Mouse (Mus musculus) layer of hippocampus, postnatal 10 days (tissue): ENCODE data around the gene Cul7. TPM values are rescaled to one million over a fixed set of nuclear protein-coding genes. Genes with fewer than 3 reads are reported as not detected.

ENCODE experiments used
- DNase-seq, 2 experiments: peaks; one replicate each; pipeline ENCODE4 v3.0.0; 2021; ENCODE audit warnings: low spot score in 2 of 2
- long read RNA-seq: library from polyadenylated mRNA; stranded (forward); transcript quantifications from one replicate; pipeline ENCODE4 v2.0.0, GENCODE M21; 2023
- total RNA-seq, 2 experiments: library from RNA; stranded (reverse); gene quantifications; 2 replicates each; pipeline ENCODE4 v1.2.3; 2021

The Cul7 gene
- 10 to 100 TPM; 33.6 to 35.0 TPM for total RNA-seq
- long read RNA-seq, partial matches to known transcripts: 3 of 7 reads
- long read RNA-seq, other reads (novel, unspliced or antisense): 2 of 7 reads

DNA sequence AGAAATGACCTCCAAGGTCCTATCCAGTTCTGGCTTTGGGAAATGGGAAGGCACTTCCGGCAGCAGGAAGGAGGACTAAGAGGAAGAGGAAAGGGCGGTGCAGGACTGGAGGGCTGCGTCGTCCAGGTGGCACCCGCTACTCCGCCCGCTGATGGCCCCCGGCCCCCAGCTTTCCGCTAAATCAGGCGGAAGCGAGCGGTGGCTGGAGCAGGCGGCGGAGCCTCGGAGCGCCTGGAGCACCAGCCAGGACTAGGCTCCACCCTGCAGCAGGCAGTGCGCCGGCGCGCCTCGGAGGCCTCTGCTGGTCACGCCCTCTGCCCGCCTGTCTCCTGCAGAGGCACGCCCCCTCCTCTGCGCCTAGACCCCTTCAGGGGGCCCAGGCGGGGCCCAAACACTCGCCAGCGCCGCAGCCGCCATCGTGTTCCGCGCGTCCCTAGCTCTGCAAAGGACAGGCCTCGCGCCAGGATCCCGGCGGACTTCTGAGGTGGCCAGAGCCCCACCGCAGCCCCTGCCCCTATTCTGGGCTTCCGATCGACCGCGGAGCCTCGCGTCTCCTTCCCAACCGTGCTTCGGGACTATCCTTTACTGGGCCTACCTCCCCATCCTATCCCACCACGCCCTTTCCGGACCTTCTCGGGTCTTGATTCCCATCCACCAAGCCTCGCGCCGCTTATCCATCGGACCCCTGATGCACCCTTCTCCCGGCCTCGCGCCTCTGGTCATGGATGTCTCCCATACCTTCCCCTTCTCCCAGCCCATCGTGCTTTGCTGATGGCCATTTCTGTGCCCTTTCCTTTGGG lies at the start of gene Cul7:
Gene Cul7 (plus strand): TSS at position 106 of the 800 bp plus-strand sequence.
- peak; percentile 88 to 94 for DNase-seq

DNA sequence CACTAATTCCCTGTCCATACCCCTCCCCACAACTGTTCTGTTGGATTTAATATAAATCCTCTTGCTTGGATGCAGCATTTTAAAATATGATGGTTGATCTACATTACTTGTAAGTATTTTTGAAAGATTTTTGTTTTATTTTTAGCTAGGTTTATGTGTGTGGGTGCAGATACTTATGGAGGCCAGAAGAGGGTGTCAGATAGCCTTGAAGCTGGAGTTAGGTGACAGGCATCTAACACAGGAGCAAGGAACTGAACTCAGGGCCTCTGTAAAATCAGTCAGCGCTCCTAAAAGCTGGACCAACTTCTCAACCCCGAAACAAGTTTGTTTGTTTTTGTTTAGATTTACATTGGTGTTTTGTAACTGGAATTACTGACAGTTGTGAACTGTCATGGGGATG lies 49.6 kb upstream of the Cul7 start:
- DNase-seq: no peak

DNA sequence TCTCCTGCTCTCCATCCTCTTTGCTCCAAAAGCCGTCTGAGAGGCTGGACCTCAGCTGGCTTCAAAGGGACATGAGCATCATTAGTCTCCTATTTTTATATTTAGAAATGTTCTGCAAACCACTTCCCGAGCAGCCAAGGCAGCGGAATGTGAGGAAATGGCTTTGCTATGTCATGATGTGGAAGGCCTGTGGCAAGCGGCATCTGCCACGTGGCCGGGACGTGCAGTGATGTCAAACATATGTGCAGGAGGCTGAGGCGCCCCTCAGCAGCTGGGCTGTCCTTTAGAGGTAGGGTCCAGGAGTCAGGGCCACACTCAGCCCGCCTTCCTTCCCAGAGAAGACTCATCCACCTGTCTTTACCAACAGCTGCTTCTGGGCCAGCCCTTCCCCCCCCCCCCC lies 47.9 kb upstream of the Cul7 start:
- no peak for DNase-seq

DNA sequence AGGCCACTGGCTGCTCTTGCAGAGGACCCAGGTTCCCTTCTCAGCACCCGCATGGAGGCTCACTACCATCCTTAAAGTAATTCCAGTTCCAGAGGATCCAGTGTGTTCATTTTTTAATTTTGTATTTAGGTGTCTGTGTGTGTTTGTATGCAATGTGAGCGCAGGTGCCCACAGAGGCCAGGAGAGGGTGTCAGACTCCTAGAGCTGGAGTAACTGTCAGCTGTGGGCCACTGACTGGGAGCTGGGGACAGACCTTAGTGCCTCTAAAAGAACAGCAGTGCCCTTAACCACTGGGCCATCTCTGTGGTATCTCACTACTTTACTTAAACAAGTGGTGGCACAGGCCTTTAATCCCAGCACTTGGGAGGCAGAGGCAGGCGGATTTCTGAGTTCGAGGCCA lies 46.9 kb upstream of the Cul7 start:
- no peak for DNase-seq

DNA sequence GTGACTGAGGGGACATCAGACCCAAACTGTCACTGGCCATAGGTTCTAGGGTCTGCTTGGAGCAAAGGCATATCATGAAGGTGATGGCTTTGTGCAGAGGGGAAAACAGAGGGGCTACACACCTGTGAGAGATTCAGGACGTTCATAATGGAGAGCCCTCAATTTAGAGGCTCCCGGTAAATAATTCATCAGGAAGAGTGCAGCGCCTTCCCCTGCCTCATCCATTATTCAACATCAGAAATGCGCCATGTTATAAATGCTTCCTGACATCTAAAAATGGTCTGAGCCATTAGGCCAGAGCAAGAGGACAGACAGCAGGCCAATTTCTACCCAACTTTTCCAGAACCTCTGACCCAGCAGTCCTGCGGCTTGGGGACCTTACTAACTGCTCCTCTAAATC lies 45.0 kb upstream of the Cul7 start:
- no peak for DNase-seq

DNA sequence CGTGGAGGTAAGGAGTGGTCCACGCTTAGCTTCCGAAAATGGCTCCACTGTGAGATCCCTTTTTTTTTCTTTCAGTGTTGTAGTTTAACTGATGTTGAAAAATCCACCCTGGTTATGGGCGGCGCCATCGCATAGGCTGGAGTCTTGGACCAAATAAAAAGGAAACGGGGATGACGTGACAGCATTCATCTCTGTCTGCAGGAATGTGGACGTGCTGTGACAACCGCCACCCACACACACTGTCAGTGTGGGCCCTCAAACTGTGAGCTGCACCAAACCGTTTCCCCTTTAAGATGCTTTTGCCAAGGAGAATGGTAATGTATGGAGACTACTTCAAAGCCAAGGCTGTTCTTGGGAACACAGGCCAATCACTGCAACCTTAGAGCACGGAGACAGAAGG lies 44.1 kb upstream of the Cul7 start:
- no peak for DNase-seq

DNA sequence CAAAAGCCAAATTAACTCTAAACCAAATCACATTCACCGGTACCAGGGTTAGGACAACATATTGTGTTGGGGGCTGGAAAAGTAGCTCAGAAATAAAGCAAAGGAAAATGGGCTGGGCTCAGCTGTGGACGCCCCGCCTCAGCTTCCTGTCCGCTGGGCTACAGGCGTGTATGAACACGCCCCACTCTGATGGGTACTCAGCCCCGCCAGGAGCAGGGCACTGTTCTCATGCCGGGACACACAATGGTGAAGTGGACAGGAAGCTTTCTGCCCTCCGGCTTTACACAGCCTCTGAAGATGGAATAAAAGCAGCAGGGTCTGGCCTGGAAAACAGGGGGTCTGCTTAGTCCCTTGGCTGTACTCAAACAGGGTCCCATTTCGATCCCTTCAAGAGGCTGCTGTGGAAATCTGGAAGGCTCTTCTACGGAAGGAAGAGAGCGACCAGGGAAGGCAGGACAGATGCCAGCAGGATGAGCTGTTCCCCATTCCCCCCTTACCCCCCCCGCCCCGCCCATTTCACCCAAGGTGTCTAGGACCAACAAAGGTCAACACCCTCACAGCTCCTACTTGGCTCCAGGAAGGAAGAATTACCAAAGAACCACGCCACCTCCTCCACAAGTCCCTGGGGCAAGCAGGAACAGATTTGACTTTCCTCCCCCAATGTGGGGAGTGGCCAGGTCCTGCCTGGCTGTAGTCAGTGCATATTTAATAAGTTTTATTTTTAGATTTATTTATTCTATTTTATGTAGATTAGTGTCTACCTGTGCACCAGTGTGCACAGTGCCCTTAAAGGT lies 40.2 kb upstream of the Cul7 start:
- no peak for DNase-seq

DNA sequence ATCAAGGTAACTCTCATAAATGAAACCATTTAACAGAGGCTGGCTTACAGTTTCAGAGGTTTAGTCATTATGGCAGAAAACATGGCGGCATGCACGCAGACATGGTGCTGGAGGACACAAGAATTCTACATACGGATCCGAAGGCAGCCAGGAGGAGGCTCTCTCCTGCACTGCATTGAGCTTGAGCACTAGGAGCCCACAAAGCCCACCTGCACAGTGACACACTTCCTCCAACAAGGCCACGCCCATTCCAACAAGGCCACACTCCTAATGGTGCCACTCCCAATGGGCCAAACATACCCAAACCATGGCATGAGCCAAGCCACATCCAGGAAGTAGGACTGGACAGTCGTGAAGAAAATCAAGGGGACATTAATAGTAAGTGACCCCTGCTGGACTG lies 38.8 kb upstream of the Cul7 start:
- DNase-seq: no peak

DNA sequence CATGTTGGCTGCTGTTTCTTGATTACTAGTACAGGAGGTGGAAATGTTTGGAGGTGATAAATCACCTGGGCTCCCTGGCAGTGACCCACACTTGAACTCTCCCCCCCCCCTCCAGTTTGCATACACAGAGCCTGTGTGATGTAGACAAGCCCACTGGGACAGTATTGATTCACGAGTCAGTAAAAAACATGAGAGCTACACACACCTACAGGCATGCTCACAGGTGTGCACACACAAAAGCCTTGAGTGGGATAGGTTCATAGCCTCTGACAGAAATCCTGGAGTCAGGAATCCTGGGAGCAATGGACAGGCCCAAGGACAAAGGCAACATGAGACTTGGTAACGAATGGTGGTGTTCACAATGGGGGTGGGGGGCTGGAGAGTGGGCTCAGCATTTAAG lies 37.9 kb upstream of the Cul7 start:
- DNase-seq: no peak

DNA sequence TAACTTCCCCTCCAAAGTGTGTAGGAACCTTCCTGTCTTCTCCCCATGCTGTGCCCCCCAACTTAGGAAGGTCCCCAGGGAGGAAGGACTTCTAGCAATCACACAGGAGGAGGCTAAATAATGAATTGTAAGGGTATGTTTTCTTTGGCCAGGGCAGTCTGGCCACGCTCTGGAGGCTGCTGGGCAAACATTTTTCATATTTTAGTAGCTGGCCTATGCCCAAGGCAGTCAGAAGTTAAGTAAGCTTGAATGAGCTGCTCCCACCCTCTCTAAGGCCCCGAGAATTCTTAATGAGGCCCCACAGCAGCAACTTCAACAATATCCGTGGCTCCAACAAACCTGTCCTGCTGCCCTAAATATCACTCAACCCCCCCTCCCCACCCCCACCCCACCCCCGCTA lies 37.3 kb upstream of the Cul7 start:
- no peak for DNase-seq

DNA sequence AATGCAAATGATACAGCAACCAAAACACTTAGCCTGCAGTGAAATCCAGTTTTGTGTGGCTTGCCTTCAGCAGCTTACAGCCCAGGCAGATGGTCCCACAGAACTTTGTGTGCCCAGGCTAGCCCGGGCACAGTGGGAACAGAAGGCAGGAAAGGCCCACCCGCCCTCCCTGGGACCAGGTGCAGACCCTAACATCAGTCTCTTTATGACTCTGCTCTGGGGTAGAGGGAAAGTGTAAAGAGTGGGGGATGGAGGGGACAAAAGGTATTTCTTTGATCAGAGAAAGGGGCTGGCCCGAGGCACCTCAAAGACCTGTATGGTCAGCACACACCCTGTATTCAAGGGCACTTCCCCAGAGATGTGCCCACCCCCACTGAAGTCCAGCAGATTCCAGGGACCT lies 36.9 kb upstream of the Cul7 start:
- no peak for DNase-seq

DNA sequence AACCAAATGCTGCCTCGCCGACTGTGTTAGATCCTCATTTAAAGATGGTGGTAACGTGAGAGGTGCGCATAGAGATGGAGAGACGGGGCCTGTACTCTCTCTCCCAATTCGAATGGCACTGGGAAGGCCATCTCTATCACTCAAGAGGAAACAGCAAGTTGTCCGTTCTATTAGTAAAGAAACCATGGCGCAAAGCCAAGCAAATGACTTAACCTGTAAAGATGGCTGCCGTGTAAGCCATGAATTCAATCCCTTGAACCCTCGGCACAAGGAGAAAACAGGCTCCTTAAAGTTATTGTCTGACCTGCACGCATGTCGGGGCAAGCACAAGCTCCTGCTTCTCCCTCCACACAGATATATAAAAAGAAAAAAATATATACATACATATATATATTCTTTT lies 32.3 kb upstream of the Cul7 start:
- no peak for DNase-seq

DNA sequence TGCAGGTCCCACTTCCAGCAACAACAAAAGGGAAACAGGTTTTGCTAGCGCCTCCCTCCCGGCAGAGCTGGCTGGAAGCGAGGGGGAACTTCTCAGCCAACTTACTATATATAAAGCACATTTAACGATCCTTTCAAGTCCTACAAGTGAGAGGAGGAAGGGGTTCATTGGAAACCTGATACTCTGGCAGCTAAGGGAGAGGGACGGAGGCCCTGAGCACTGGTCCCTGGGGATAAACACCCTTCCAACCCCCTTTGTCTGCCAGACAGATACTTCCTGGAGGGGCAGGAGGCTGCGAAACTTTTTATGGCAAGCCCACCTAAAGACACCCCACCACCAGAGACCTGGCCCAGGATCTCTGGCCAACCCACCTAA lies 31.8 kb upstream of the Cul7 start:
- no peak for DNase-seq

DNA sequence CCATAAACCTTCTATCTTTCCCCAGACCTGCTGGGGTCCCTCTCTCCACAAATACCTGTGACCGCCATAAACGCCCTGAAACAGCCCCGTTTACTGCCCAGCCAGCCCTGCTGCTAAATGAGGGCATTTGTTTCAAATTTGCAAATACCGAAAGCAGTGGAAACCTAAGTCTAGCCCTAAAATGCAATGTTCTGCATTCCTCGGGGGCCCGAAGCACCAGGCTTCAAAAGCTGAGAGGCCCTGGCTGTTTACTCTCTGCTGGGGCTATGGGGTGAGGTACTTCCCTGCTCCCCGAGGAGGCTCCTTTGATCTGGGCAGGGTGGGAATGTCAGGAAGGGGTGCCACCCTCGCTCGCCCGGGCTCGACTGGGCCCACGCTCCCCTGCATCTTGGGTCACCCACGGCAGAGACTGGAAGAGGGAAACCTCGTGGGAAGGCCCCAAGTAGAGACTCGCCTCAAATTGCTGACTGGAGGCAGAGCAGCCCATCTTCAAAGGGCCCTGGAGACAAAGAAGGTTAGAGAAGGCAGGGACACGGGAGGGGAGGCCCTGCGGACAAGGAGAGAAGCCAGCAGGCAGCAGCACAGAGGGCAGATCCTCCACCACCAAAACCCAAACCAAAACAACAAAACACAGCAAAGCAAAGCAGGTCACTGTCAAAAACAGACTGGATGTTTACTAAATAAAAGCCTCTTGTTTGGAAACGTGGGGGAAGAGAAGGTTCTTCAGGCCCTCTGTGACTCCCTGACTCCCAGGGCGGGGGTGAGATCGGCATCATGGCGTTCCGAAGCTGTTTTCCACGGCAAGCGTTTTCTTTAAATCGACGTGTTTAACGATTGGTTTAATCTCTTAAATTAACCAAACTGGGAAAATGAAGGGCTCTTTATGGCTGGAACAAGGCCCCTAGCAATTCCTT lies 31.1 kb upstream of the Cul7 start:
- DNase-seq: no peak

DNA sequence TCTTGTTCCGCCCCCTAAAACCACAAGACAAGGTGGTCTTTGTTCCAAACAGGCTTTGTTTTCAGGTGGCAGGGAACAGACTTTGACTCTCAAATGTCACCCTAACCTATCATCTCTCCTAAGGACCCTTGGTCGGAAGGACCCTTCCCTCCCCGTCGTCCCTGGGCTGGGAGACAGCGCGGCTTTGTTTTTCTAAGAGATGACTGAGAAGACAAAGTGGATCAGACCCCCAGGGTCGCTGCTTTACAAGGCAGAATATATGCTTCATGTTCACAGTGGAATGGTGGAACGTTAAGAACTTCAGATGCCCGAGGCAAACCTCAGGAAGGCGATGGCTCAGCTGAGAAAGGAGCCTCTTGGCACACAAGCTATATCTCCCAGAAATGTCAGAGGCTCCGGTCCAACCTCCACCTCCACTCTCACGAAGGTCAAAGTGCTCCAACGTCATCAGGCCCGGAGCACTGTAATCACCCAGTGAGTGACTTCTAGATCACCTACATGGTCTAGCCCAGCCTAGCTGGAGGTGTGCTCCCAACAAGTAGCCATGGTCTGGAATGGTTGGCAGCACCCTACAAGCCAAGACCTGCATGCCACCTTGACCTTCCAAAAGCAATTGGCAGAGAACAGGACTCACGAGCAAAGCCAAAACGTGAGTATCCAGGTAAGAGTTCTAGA lies 30.3 kb upstream of the Cul7 start:
- no peak for DNase-seq

DNA sequence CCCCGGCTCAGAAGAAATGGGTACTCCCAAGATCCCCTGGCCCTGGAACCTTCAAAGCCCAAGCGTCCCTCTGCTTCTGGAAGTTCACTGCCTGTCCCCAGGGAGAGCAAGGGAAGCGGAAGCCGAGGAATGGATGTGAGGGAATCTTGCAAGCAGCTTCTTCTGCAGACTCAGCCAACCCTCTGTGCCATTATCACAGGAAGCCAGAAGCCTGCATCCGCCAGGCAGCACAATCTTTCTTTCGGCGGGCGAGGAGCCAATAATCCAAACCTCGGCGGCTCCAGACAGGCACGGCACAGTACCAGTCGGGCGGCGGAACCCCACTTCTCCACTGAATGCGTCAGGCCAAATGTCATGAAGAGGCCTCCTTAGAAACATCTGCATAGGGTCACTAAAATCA lies 28.8 kb upstream of the Cul7 start:
- peak; percentile 59 to 67 for DNase-seq

DNA sequence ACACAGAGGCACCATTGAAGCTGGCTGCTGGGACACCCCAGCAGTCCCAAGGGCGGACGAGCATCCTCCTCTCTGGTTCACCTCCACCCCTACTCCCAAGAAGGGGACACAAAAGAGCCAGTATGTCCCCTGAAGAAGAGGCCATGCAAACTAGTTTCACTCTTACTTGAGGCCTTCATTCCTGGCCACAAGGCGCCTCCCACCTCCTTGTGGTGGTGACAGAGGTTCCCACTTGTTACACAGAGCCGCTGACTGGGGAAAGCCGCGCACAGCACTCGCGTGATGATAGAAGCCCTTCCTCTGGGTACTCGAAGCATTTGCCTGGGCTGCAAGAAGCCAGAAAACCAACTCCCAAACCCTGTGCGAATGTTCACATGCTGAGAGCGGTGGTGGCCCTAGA lies 27.9 kb upstream of the Cul7 start:
- DNase-seq: no peak

DNA sequence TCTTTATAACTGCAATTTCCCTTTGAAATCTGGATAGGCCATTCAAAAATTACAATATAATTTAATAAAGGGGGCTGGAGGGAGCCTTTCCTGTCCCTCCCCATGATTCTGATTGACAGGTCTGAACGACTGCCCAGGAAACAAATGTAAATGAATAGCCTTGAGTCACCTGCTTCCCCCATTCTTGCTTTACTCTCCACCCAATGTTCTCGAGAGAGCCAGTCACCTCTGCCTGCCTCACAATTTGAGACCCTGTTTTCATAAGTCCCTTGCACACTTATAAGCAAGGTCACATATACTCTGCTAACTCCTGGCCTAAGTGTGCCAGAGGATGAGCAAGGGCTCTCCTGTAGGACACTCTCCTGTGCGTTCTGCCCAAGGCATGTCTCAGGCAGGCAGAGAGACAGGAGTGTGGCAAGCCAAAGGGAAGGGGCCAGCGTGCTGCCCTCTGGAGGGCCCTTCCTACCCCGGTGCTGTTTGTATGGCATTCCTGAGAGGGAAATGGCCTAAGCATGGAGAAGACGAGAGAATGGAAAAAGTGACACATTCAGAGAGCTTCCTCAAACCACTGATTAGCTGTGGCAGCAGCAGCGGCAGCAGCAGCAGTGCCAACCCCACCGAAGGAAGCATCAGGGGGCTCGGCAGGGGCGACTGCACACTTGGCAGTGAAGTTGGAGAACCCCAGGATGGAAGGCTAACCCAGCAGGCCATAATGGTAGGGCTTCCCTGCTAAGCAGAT lies 26.1 kb upstream of the Cul7 start:
- no peak for DNase-seq

DNA sequence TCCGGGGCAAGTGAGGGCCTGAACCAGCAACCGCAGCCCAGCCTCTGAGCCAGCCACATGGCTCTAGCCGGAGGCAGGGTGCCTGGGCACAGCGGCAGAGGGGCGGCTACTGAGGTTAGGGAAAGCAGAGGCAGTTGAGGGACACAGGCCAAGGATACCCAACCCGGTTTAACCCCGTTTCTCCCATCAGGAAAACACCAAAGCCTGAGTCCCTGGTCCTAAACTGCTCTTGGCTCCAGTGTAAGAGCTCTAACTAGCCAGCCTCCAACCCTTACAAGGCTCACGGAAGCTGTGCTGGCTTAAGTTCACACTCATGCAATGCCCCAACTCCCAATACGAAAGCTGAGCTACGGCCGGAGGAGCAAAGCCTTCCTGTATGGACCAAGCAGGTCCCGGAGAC lies 25.5 kb upstream of the Cul7 start:
- DNase-seq: no peak

DNA sequence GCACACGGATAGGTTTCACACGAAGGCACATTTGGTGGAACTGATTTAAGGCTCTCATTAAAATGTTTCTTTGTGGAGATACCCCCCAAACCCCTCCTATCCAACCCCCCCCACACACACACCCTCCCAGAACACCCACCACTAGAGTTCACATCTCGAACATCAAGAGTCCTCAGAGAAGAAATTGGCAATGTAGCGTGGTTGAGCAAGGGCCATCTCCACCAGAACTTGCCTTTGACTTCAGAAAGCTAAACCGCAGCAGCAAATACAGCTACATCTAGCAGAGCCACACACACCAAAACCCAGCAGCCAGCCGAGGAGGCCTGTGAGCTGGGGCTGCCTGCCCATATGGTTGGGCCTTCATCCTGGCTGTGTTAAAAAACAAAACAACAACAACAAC lies 22.7 kb upstream of the Cul7 start:
- no peak for DNase-seq

DNA sequence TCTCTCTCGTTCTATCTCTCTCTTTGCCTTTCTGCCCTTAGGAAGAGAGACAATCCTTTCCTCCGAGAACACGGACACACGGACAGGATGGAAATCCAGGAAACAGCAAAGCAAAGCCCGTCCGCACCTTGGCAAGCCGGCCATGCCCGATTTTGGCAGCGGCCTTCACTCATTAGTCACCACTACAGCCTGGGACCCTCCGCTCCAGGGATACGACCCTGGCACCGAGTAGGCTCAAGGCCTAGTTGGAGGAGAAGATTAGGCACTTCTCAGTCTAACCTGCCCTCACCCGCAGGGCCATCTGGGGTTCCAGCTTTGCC lies 21.7 kb upstream of the Cul7 start:
- peak in 1 of 2 experiments; percentile 53 for DNase-seq
